Mouse (Mus musculus): ENCODE results near the gene Clec11a.

DNA sequence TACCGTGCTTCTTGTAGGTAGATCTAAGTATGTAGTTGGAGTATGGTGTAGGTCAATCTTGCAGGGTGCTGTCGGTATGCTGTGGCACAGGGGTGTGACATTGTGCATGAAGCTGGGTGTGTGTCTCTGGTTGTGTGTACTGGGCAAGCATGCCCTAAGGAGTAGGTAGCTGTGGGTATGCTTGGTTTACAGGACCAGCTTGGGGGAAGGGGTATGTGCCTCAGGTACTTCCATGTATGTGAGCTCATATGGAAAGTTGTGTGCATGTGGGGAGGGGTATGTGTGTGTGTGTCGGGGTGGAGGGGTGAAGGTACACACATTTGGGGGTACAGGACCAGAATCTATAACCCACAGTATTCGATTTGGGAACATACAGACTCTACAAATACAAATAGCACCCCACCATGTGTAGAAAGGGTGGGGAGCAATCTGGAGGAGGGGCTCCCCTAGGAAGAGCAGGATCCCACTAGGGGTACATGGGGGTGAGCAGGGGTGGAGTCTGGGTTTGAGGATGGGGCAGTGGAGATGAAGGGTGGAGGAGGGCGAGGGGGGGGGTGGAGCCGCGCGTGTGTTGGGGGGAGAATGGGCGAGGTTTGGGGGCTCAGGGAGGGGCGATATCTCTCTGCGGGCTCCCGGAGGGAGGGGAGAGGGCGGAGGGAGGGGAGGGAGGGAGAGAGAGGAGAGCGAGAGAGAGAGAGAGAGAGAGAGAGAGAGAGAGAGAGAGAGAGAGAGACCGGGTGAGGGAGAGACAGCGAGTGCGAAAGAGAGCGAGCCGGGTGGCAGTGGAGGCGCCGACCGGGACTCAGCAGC lies 3.0 kb upstream of the Clec11a start, which contains the start of gene Shank1:
- TF ChIP-seq CTCF (IDR thresholded peaks at IDR 0.05; ENCODE audit: low read depth) (no peak), EP300 (IDR thresholded peaks at IDR 0.05; ENCODE audit: low read depth) (no peak)

Measured in liver, postnatal 0 days (tissue).